Mouse (Mus musculus): ENCODE results near the gene Pomt1. TPM values are rescaled to one million over a fixed set of nuclear protein-coding genes. Genes with fewer than 3 reads are reported as not detected.

Gene Pomt1
- 7.7 and 8.6 TPM in 2 replicates for polyA plus RNA-seq (2021; fragmentation: Nextera tagmentation)
- long read RNA-seq, experiment 1, transcript Pomt1-201 (20 exons, 2,918 nt): major isoform, 22 of 32 reads
- long read RNA-seq, experiment 1, partial matches to known transcripts: 3 of 32 reads
- long read RNA-seq, experiment 1, other reads (novel, unspliced or antisense): 7 of 32 reads
- long read RNA-seq, experiment 2, partial matches to known transcripts: 4 of 10 reads
- long read RNA-seq, experiment 2, other reads (novel, unspliced or antisense): 2 of 10 reads

DNA sequence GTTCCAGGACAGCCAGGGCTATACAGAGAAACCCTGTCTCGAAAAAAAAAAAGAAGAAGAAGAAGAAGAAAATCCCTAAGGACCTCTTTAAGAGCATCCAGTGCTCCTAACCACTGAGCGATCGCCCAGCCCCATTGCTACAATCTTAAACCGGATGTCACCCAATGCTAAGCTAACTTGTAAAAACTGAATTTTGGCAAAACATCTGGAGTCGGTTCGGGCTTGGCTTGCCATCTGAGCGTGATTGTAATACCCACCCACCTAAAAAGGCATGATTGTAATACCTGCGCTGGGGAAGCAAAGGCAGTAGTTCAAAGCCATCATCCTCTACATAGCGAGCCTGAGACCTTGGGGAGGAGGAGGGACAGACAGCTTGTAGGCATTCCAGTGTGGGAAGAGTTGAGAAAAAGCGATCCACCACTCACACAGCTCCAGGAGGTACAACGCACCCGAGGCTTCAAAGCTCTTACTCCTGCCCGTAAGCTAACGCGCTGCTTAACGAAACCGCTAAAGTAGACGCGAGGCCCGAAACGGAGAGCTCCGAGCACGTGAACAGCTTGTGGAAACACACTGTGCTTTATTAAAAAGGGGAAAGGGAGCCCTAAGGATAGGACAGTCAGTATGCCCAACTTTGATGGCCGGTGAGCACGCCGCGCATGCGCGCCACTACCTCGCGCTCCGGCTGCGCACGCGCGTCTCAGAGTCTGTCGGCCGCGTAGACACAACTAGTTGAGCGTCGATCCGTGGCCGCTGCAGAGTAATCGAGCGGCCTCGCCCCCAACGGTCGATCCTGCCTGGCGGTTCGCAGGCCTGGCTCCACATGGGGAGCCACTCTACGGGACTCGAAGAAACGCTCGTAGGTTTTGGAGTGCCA, at the start of gene Pomt1:
Pomt1 (plus strand) TSS at position 705 of the 874 bp plus-strand sequence.

DNA sequence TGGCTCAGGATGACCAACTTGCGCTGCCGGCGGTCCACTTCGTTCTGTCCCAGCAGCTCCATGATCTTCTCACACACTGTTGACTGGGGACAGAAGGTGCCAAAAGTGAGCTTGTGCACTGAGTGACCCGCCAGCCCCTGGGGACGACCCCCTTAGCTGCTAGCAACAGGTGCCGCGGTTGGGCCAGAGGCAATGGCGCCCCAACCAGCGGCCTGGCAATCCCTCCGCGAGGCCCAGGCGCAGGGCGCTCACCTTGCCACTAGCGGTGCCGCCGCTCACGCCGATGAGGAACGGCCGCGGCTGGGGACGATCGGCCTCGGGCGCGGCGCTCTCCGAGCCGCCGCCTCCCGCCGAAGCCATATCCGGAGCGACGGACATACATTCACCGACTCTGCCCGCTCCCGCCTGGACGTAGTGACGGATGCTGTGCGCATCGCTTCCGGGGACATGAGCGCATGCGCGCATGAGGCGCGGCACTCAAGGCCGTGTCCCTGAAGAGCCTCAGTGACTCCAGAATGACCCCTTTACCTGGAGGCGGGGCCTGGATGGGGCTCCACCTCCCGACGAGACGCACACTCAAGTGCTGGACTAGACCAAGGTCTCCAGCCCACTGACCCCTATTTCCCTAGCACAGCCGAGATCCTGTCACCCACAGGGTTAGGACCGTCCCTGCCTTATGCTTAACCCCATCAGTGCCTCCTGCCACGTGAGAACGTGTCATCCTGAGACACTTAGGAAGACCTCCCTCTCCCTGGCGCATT, 23.4 kb downstream of the Pomt1 start, which contains the start of gene Uck1:
Uck1 (minus strand) TSS at position 503 of the 761 bp plus-strand sequence.

DNA sequence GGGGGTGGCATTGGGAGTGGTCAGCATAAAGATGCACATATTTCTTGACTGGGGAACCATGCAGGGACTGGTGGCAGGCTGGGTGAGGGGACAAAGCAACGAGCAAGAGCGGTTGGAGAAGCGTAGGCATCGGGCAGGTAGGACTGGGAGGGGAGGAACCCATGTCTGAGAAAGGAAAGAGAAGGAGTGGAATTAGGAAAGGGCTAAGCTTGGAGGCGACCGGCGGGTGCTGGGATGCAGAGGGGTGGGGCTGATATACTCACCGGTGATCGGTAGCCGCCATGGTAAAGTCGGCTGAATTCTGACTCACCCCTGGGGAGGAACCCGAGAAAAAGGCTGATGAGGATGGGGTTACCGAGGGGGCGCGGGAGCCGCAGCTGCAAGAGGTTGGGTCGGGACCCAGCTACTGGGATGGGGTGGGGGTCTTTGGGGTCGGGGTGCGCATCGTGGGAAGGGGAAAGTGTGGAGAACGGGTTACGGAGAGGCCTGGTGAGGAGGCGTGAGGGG, 51.0 kb downstream of the Pomt1 start, which contains the start of gene Golga2:
Golga2 (plus strand) TSS at position 51 of the 507 bp plus-strand sequence.

DNA sequence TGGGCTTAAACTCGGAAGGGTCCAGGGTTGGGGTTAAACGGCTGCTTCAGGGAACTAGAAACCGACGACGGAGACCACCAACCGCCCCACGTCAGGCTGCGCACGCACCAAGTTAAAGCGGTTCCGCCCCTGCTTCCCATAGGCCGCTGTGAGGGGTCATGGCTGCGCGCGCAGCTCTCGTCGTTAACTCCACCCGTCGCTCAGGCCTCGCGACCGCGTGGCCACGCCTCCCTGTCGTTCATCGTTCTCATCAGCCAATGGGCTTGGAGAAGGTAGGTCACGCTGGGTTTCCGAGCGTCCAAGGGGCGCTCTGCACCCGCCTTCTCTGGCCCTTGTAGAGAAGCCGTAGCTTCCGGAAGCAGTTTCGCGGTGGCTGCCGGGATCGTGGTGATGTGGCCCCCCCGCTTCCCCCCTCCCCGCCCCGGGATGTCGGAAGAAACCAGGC, 51.6 kb downstream of the Pomt1 start, which contains the start of gene Swi5:
Swi5 (minus strand) TSS at position 153 of the 445 bp plus-strand sequence.

Other genes with a start within 250 kb of the Pomt1 start
- 0.61 and 1.9 TPM in 2 replicates for gene Fam78a, start 151.7 kb upstream of the Pomt1 start, polyA plus RNA-seq (2021; fragmentation: Nextera tagmentation)
- 38.6 and 46.8 TPM in 2 replicates for gene Plpp7, start 141.1 kb upstream of the Pomt1 start, polyA plus RNA-seq (2021; fragmentation: Nextera tagmentation)
- 28.9 and 41.1 TPM in 2 replicates for gene Prrc2b, start 85.5 kb upstream of the Pomt1 start, polyA plus RNA-seq (2021; fragmentation: Nextera tagmentation)
- gene Uck1, start 23.6 kb downstream of the Pomt1 start, polyA plus RNA-seq (2021; fragmentation: Nextera tagmentation): 29.9 and 37.2 TPM in 2 replicates
- 22.9 and 25.4 TPM in 2 replicates for gene Golga2, start 50.8 kb downstream of the Pomt1 start, polyA plus RNA-seq (2021; fragmentation: Nextera tagmentation)
- gene Swi5, start 51.5 kb downstream of the Pomt1 start, polyA plus RNA-seq (2021; fragmentation: Nextera tagmentation): 187 and 257 TPM in 2 replicates
- gene Ciz1, start 115.7 kb downstream of the Pomt1 start, polyA plus RNA-seq (2021; fragmentation: Nextera tagmentation): 18.2 and 22.3 TPM in 2 replicates
- gene Dnm1, start 116.7 kb downstream of the Pomt1 start, polyA plus RNA-seq (2021; fragmentation: Nextera tagmentation): 192 and 259 TPM in 2 replicates
- 1,229 and 1,329 TPM in 2 replicates for gene 1110008P14Rik, start 145.3 kb downstream of the Pomt1 start, polyA plus RNA-seq (2021; fragmentation: Nextera tagmentation)
- gene Lcn2, start 151.7 kb downstream of the Pomt1 start, polyA plus RNA-seq (2021; fragmentation: Nextera tagmentation): 0.48 TPM in 1 of 2 replicates, not detected in the other
- 16.4 and 56.6 TPM in 2 replicates for gene Ptges2, start 159.3 kb downstream of the Pomt1 start, polyA plus RNA-seq (2021; fragmentation: Nextera tagmentation)
- 2.7 and 3.6 TPM in 2 replicates for gene Naif1, start 213.9 kb downstream of the Pomt1 start, polyA plus RNA-seq (2021; fragmentation: Nextera tagmentation)
- gene Slc25a25, start 214.9 kb downstream of the Pomt1 start, polyA plus RNA-seq (2021; fragmentation: Nextera tagmentation): 26.0 and 30.4 TPM in 2 replicates